Mouse (Mus musculus): Measurements from ENCODE around the gene Jaml. TPM values are rescaled to one million over a fixed set of nuclear protein-coding genes. Genes with fewer than 3 reads are reported as not detected.

Gene Jaml
- polyA plus RNA-seq, 1 experiment from 2014 or later: 0.70 TPM

DNA sequence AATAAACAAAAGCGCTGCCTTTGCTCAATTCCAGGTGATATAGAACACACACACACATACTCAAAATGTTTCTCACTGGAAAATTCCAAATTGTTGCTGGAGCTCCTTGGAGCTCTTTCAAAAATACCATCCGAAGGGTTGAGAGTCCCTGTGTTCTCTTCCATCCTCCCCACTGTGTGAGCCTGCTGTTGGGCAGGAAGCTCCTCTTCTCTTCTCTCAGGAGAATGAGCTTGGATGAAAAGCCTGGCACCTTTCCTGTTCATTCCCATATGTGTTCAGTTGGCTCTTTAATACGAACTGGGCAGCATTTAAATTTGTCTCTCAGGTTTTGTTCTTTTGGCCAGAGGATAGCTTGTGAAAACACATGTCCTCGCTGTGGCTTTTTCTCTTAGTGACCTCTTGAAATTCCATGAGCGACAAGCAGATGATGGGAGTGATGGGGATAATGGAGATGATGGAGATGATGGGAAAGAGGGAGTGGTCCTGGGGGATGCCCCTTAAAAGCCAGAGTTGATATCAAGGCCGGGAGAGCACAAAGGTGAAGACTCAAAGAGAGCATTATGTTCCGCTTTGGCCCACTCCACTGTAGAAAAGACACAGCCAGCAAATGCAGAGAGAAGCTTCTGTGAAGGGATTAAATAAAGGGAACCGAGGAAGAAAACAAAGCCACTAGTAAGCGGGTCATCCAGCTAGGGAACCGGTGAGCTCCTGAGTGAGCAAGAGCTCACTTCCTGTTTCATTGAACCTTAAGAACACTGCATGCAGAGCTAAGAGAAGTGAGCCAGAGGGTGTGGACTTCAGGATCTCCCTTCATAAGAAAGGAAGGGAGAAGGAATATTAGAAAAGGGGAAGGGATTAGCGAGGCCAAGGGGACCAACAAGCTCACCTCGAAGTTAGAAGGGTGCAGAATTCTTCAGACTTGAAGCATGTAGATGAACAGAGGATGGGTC, 7.0 kb downstream of the Jaml start:
- TF ChIP-seq CTCF (IDR thresholded peaks at IDR 0.05; ENCODE audit: low read depth): no peak
- Histone ChIP-seq H3K9me3 (replicated peaks; ENCODE audit: low read length) (no peaks in the 10 kb centered on the region), H3K4me1 (replicated peaks; ENCODE audit: insufficient read depth, low read length) (no peaks in the 10 kb centered on the region), H3K4me3 (replicated peaks; ENCODE audit: low read depth, low read length) (no peak overlapping the region), H3K9ac (ENCODE audit: low read depth, low read length) (no peak overlapping the region), H3K4me2 (ENCODE audit: low read length) (no peak overlapping the region), H3K27ac (no peak overlapping the region), H3K27me3 (ENCODE audit: insufficient read depth, low read length) (no peaks in the 10 kb centered on the region), H3K36me3 (ENCODE audit: insufficient read depth, low read length) (no peaks in the 10 kb centered on the region)
- DNase-seq (ENCODE audit: low spot score) (no peak), ATAC-seq (replicated peaks; ENCODE audit: low FRiP score, low read depth) (no peak)
- WGBS: 82% methylated on average over 12 of the region's 12 CpGs

- no peaks in the 10 kb centered on the region for H3K9me3 ChIP-seq (replicated peaks; ENCODE audit: low read length)
- H3K27me3 ChIP-seq (ENCODE audit: insufficient read depth, low read length): no peaks in the 10 kb centered on the region
- DNase-seq (ENCODE audit: low spot score): no peak
- H3K4me1 ChIP-seq (replicated peaks; ENCODE audit: insufficient read depth, low read length): no peaks in the 10 kb centered on the region
- no peak overlapping the region for H3K4me2 ChIP-seq (ENCODE audit: low read length)
- H3K36me3 ChIP-seq (ENCODE audit: insufficient read depth, low read length): no peaks in the 10 kb centered on the region
- no peak overlapping the region for H3K9ac ChIP-seq (ENCODE audit: low read depth, low read length)
- H3K4me3 ChIP-seq (replicated peaks; ENCODE audit: low read depth, low read length): no peak overlapping the region
- TF ChIP-seq CTCF (IDR thresholded peaks at IDR 0.05; ENCODE audit: low read depth): no peak
- no peak for ATAC-seq (replicated peaks; ENCODE audit: low FRiP score, low read depth)
- H3K27ac ChIP-seq: no peak overlapping the region
Observed at GRCm38 (mm10) chr9:45088040-45088439, 9.1 kb downstream of the Jaml start.

- 62% methylated on average over 3 of the region's 3 CpGs for WGBS
- H3K4me2 ChIP-seq (ENCODE audit: low read length): no peak overlapping the region
- no peaks in the 10 kb centered on the region for H3K4me1 ChIP-seq (replicated peaks; ENCODE audit: insufficient read depth, low read length)
- H3K4me3 ChIP-seq (replicated peaks; ENCODE audit: low read depth, low read length): no peak overlapping the region
- H3K9ac ChIP-seq (ENCODE audit: low read depth, low read length): no peak overlapping the region
- H3K36me3 ChIP-seq (ENCODE audit: insufficient read depth, low read length): no peaks in the 10 kb centered on the region
- TF ChIP-seq CTCF (IDR thresholded peaks at IDR 0.05; ENCODE audit: low read depth): peak; percentile 43; the same call in 1 of the 2 replicates
- DNase-seq (ENCODE audit: low spot score) (no peak), ATAC-seq (replicated peaks; ENCODE audit: low FRiP score, low read depth) (no peak)
- H3K9me3 ChIP-seq (replicated peaks; ENCODE audit: low read length): no peaks in the 10 kb centered on the region
- H3K27me3 ChIP-seq (ENCODE audit: insufficient read depth, low read length): no peaks in the 10 kb centered on the region
- no peak overlapping the region for H3K27ac ChIP-seq
Observed at GRCm38 (mm10) chr9:45090811-45091210, 11.8 kb downstream of the Jaml start.

DNA sequence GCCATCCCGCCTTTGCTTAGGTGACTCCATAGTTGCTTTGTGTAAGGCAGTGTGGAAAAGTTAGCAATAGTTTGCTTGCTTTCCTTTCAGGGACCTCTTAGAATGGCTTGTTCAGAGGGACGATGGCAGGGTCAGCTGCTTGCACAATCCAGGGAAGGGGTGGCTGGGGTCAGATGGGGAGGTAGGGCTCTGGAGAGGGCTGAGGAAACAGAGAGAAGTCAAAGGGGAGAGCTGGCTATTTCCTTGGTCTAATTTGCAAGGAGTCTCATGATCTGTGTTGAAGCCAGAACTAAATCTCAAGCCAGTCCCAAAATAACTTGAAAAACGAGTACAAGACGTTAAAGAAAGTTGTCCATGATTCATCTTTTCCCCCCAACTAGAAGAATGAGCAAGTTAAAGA, 13.7 kb downstream of the Jaml start:
- Histone ChIP-seq H3K27me3 (ENCODE audit: insufficient read depth, low read length) (no peaks in the 10 kb centered on the region), H3K9me3 (replicated peaks; ENCODE audit: low read length) (no peaks in the 10 kb centered on the region), H3K4me3 (replicated peaks; ENCODE audit: low read depth, low read length) (no peak overlapping the region), H3K4me1 (replicated peaks; ENCODE audit: insufficient read depth, low read length) (no peaks in the 10 kb centered on the region), H3K36me3 (ENCODE audit: insufficient read depth, low read length) (no peaks in the 10 kb centered on the region), H3K4me2 (ENCODE audit: low read length) (no peak overlapping the region), H3K9ac (ENCODE audit: low read depth, low read length) (no peak overlapping the region), H3K27ac (0 out of 2 replicates have a peak overlapping the region, but pooled peaks have one; percentile 4)
- no peak for TF ChIP-seq CTCF (IDR thresholded peaks at IDR 0.05; ENCODE audit: low read depth)
- ATAC-seq (replicated peaks; ENCODE audit: low FRiP score, low read depth) (no peak), DNase-seq (ENCODE audit: low spot score) (no peak)
- WGBS: 47% methylated on average over 4 of the region's 4 CpGs

- H3K4me3 ChIP-seq (replicated peaks; ENCODE audit: low read depth, low read length): no peak overlapping the region
- H3K36me3 ChIP-seq (ENCODE audit: insufficient read depth, low read length): no peaks in the 10 kb centered on the region
- no peaks in the 10 kb centered on the region for H3K4me1 ChIP-seq (replicated peaks; ENCODE audit: insufficient read depth, low read length)
- no peak overlapping the region for H3K27ac ChIP-seq
- no peak for ATAC-seq (replicated peaks; ENCODE audit: low FRiP score, low read depth)
- no peaks in the 10 kb centered on the region for H3K9me3 ChIP-seq (replicated peaks; ENCODE audit: low read length)
- no peak for DNase-seq (ENCODE audit: low spot score)
- 77% methylated on average over 6 of the region's 6 CpGs for WGBS
- TF ChIP-seq CTCF (IDR thresholded peaks at IDR 0.05; ENCODE audit: low read depth): no peak
- H3K27me3 ChIP-seq (ENCODE audit: insufficient read depth, low read length): no peaks in the 10 kb centered on the region
- no peak overlapping the region for H3K4me2 ChIP-seq (ENCODE audit: low read length)
- H3K9ac ChIP-seq (ENCODE audit: low read depth, low read length): no peak overlapping the region
Observed at GRCm38 (mm10) chr9:45095149-45095937, 16.4 kb downstream of the Jaml start.

DNA sequence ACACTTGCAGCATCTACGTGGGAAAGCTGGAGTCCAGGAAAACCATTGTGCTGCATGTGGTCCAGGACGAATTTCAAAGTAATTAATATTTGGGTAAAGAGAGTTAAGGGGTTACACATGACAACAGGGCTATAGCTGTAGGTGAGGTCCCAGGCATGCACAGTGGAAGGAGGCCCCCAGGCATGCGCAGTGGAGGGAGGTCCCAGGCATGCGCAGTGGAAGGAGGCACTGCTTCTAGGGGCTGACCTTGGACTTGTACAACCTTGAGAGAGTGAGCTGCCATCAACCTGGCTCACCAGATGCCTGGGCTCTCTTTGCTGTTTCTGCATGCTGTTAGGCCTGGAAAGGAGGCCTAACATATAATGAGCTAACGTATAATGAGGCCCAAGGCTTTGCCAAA, 18.9 kb downstream of the Jaml start:
- no peak for DNase-seq (ENCODE audit: low spot score)
- TF ChIP-seq CTCF (IDR thresholded peaks at IDR 0.05; ENCODE audit: low read depth): no peak
- H3K4me2 ChIP-seq (ENCODE audit: low read length): no peak overlapping the region
- H3K27me3 ChIP-seq (ENCODE audit: insufficient read depth, low read length): no peaks in the 10 kb centered on the region
- ATAC-seq (replicated peaks; ENCODE audit: low FRiP score, low read depth): no peak
- no peak overlapping the region for H3K9ac ChIP-seq (ENCODE audit: low read depth, low read length)
- no peak overlapping the region for H3K4me3 ChIP-seq (replicated peaks; ENCODE audit: low read depth, low read length)
- H3K36me3 ChIP-seq (ENCODE audit: insufficient read depth, low read length): no peaks in the 10 kb centered on the region
- 79% methylated on average over 5 of the region's 5 CpGs for WGBS
- no peak overlapping the region for H3K27ac ChIP-seq
- H3K9me3 ChIP-seq (replicated peaks; ENCODE audit: low read length): no peaks in the 10 kb centered on the region
- no peaks in the 10 kb centered on the region for H3K4me1 ChIP-seq (replicated peaks; ENCODE audit: insufficient read depth, low read length)
